ENCODE assay signal across 9 mouse cellular contexts in the genomic region with DNA sequence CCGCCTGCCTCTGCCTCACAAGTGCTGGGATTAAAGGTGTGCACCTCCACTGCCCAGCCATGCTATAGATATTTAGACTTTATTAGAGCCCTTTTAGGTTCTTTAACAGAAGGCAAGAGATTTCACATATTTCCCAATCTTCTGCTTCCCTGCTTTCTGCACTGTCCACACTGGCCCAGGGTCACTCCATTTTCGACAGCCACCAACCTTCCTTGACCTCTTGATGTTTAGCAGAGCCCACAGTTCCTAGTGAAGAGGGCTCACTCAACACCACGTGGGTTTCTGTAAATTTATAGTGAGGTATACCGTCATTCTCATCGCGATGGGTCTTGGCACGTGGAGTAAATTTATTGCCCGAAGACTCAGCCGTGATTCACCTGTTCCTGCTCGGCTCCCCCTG. TPM values are rescaled to one million over a fixed set of nuclear protein-coding genes. Genes with fewer than 3 reads are reported as not detected.
A peak's percentile ranks its signal among the peaks of the same experiment; 100 is the strongest.
DNase-seq lines count a peak whose midpoint lies in the region; ATAC-seq and TF ChIP-seq lines count a peak whose summit lies in the region.
"Had no signal": no experiment of that assay in that cellular context is flagged by ENCODE, and none has a peak within 500 bp of the region (broad histone marks: within the 10 kb centered on the region; RNA-seq: fewer than 3 reads in every experiment).

No protein-coding gene starts in this region.

- no peak overlapping the region for H3K27ac ChIP-seq in heart, embryonic 15.5 days
- no peak overlapping the region for H3K27ac ChIP-seq in forebrain, embryonic 16.5 days (ENCODE audit: low read length)
- H3K27ac ChIP-seq in midbrain, embryonic 12.5 days (replicated peaks), result no peak overlapping the region
- no peak overlapping the region for H3K27ac ChIP-seq in gastrocnemius, adult 2 months

- H3K9me3 ChIP-seq in heart, embryonic 15.5 days (replicated peaks), result no peaks in the 10 kb centered on the region
- no peaks in the 10 kb centered on the region for H3K9me3 ChIP-seq in forebrain, embryonic 16.5 days (ENCODE audit: control insufficient read depth, low read length)
- H3K9me3 ChIP-seq in midbrain, embryonic 12.5 days, result no peaks in the 10 kb centered on the region

- peaks cover 21% of the 10 kb centered on the region for H3K4me1 ChIP-seq in heart, embryonic 15.5 days (replicated peaks)
- H3K4me1 ChIP-seq in forebrain, embryonic 16.5 days (replicated peaks; ENCODE audit: control insufficient read depth, insufficient read depth, low read length), result peaks cover 10% of the 10 kb centered on the region
- peaks cover 9% of the 10 kb centered on the region; the same call in 1 of the 2 replicates for H3K4me1 ChIP-seq in midbrain, embryonic 12.5 days

- peaks cover 30% of the 10 kb centered on the region for H3K27me3 ChIP-seq in heart, embryonic 15.5 days
- peaks cover 2% of the 10 kb centered on the region for H3K27me3 ChIP-seq in forebrain, embryonic 16.5 days (replicated peaks; ENCODE audit: control insufficient read depth, insufficient read depth, low read length)
- H3K27me3 ChIP-seq in midbrain, embryonic 12.5 days, result peaks cover 64% of the 10 kb centered on the region

- H3K4me3 ChIP-seq in heart, embryonic 15.5 days, result no peak overlapping the region; the same call in 1 of the 2 replicates
- H3K4me3 ChIP-seq in forebrain, embryonic 16.5 days (replicated peaks; ENCODE audit: low read length), result peak overlapping the region; percentile 31
- 0 out of 2 replicates have a peak overlapping the region, but pooled peaks have one; percentile 17 for H3K4me3 ChIP-seq in midbrain, embryonic 12.5 days
- no peak overlapping the region for H3K4me3 ChIP-seq in gastrocnemius, adult 2 months

- TF ChIP-seq CTCF in gastrocnemius, adult 2 months (IDR thresholded peaks at IDR 0.05), result no peak

- intact Hi-C loops in heart, postnatal 25 days (cut with DNase I), result no loop called here
- intact Hi-C loops in gastrocnemius, adult 2 months (cut with DNase I), result no loop called here

- no peaks in the 10 kb centered on the region for H3K36me3 ChIP-seq in heart, embryonic 15.5 days
- H3K36me3 ChIP-seq in forebrain, embryonic 16.5 days (ENCODE audit: control insufficient read depth, insufficient read depth), result no peaks in the 10 kb centered on the region
- H3K36me3 ChIP-seq in midbrain, embryonic 12.5 days, result no peaks in the 10 kb centered on the region

- DNase-seq in heart, postnatal 25 days (ENCODE audit: low spot score), result no peak
- DNase-seq in MN1 (ENCODE audit: low spot score), result peak; percentile 50
- no peak for DNase-seq in right cerebral cortex, postnatal 25 days
- DNase-seq in cerebellum, postnatal 25 days, result no peak
- DNase-seq in gastrocnemius, adult 2 months, result no peak
- DNase-seq: kidney, adult 18-20 months had no signal

- no peak overlapping the region for H3K9ac ChIP-seq in heart, embryonic 15.5 days
- no peak overlapping the region for H3K9ac ChIP-seq in forebrain, embryonic 16.5 days (replicated peaks; ENCODE audit: low read depth, low read length)
- H3K9ac ChIP-seq in midbrain, embryonic 12.5 days (replicated peaks), result no peak overlapping the region

- peak overlapping the region; percentile 56 for H3K4me2 ChIP-seq in heart, embryonic 15.5 days
- H3K4me2 ChIP-seq in forebrain, embryonic 16.5 days (ENCODE audit: low read length), result peak overlapping the region; percentile 45
- peak overlapping the region; percentile 39 for H3K4me2 ChIP-seq in midbrain, embryonic 12.5 days (replicated peaks)

- no peak for ATAC-seq in heart, embryonic 15.5 days (replicated peaks; ENCODE audit: insufficient number of reproducible peaks, insufficient read depth, low FRiP score, low read depth)
- ATAC-seq in forebrain, embryonic 16.5 days, result no peak
- ATAC-seq in midbrain, embryonic 12.5 days (ENCODE audit: low FRiP score, low read depth), result no peak

- 45% methylated on average over 10 of the region's 10 CpGs for WGBS in heart, embryonic 15.5 days
- WGBS in forebrain, embryonic 16.5 days, result 55% methylated on average over 10 of the region's 10 CpGs
- WGBS in midbrain, embryonic 12.5 days, result 52% methylated on average over 10 of the region's 10 CpGs

RNA-seq across cellular contexts. Expression of gene Rhou, which starts 23.7 kb away (rescaled TPM):
- polyA plus RNA-seq in heart, embryonic 15.5 days (2015; fragmentation: Nextera tagmentation; extraction: Ambion mirVana), result 6.0 and 7.0 TPM in 2 replicates
- total RNA-seq in heart, postnatal 25 days (2021), result 1 to 10 TPM; 6.4 to 7.7 TPM
- polyA plus RNA-seq in forebrain, embryonic 16.5 days (2015; fragmentation: Nextera tagmentation; extraction: Ambion mirVana), result 8.8 and 9.5 TPM in 2 replicates
- polyA plus RNA-seq in midbrain, embryonic 12.5 days (2016; fragmentation: Nextera tagmentation; extraction: Ambion mirVana), result 8.3 and 8.4 TPM in 2 replicates
- total RNA-seq in gastrocnemius, adult 2 months (2021), result 10 to 100 TPM; 15.2 to 44.8 TPM

Comparison
In these comparisons a context has a peak if more than half of its experiments do, and no peak if none do; other contexts are left out.
1. H3K4me3 ChIP-seq: peak in forebrain, embryonic 16.5 days (single experiment) and midbrain, embryonic 12.5 days (single experiment); none in heart, embryonic 15.5 days (single experiment) and gastrocnemius, adult 2 months (single experiment).
2. Peak in every context shown above with its lines, with median percentiles within 50 percentile points of each other: H3K4me2 ChIP-seq.